Mouse (Mus musculus): ENCODE results near the gene Kat6b. TPM values are rescaled to one million over a fixed set of nuclear protein-coding genes. Genes with fewer than 3 reads are reported as not detected.

The Kat6b gene
- 15.1 and 22.0 TPM in 2 replicates for polyA plus RNA-seq (2014; fragmentation: Nextera tagmentation; extraction: Ambion mirVana)

DNA sequence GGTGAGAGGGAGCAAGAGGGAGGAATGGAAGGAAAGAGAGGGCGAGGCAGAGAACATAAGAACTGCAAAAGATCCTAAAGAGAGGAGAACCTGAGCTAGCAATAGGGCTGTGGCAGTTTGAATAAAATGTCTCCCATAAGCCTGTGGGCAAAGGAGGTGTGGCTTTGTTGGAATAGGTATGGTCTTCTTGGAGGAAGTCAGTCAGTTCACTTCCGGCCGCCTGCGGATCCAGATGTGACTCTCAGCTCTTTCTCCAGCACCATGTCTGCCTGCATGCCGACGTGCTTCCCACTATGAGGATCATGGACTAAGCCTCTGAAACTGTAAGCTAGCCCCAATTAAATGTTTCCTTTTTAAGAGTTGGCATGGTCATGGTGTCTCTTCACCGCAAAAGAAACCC lies at the start of gene Kat6b:
Gene Kat6b (plus strand): TSS at position 204 of the 400 bp plus-strand sequence.
- ATAC-seq (ENCODE audit: low FRiP score, low TSS enrichment), result no peak
- 93% methylated on average over 7 of the region's 7 CpGs for WGBS
- no peak within 1 kb of the TSS for H3K4me3 ChIP-seq (ENCODE audit: low read length)

DNA sequence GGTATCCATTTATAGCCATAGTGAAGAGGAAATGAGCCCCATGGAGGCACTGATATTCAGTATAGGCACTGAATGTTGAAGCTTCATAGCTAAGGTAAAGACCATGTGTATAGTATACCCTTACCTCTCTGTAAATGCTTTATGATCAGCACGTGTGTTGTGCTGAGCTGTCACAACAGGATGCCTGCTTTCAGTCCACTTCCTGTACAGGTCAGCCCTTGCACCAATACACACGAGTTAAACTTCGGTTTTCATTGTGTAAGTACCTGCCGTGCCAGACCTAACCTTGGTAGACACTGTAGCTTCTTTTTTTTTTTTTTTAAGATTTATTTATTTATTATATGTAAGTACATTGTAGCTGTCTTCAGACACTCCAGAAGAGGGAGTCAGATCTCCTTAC lies 47.8 kb upstream of the Kat6b start:
- Histone ChIP-seq H3K9ac (ENCODE audit: low read depth, low read length) (no peak overlapping the region), H3K9me3 (ENCODE audit: control insufficient read depth, low read length) (no peaks in the 10 kb centered on the region), H3K36me3 (ENCODE audit: control insufficient read depth, insufficient read depth, low read length) (no peaks in the 10 kb centered on the region), H3K27me3 (ENCODE audit: control insufficient read depth, insufficient read depth, low read length) (no peaks in the 10 kb centered on the region), H3K4me1 (ENCODE audit: control insufficient read depth, insufficient read depth, low read length) (no peaks in the 10 kb centered on the region; the same call in 1 of the 2 replicates), H3K4me2 (replicated peaks; ENCODE audit: low read depth, low read length) (no peak overlapping the region), H3K4me3 (ENCODE audit: low read length) (no peak overlapping the region), H3K27ac (ENCODE audit: low read depth, low read length) (no peak overlapping the region)
- 73% methylated on average over 4 of the region's 4 CpGs for WGBS
- no peak for ATAC-seq (ENCODE audit: low FRiP score, low TSS enrichment)

More for the DNA sequence above, at the start of gene Kat6b:
- no peaks in the 10 kb centered on the region for H3K36me3 ChIP-seq (ENCODE audit: control insufficient read depth, insufficient read depth, low read length)
- H3K27ac ChIP-seq (ENCODE audit: low read depth, low read length), result no peak within 1 kb of the TSS
- H3K4me2 ChIP-seq (replicated peaks; ENCODE audit: low read depth, low read length), result no peak within 1 kb of the TSS
- no peaks in the 10 kb centered on the region for H3K4me1 ChIP-seq (ENCODE audit: control insufficient read depth, insufficient read depth, low read length)
- no peak within 1 kb of the TSS for H3K9ac ChIP-seq (ENCODE audit: low read depth, low read length)
- no peaks in the 10 kb centered on the region for H3K27me3 ChIP-seq (ENCODE audit: control insufficient read depth, insufficient read depth, low read length)
- no peaks in the 10 kb centered on the region for H3K9me3 ChIP-seq (ENCODE audit: control insufficient read depth, low read length)

DNA sequence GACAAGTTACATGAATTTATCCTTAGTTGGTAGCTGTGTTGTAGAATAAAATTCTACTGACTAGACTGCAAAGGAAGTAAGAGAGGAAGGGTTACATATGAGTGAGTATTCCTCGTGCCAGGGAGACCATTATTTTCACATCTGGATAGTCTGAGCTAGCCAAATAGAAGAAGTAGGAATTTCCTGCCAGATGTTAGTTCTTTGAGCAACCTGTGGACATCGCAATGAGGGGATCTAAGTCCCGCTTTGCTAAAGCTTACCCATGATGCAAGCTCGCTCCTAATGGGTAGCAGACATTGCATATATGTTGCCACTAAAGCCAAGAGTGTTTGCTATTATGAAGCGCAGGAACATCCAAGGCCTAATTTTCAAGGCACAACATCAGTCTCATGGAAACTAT lies 47.2 kb upstream of the Kat6b start:
- H3K9me3 ChIP-seq (ENCODE audit: control insufficient read depth, low read length), result no peaks in the 10 kb centered on the region
- no peak overlapping the region for H3K4me2 ChIP-seq (replicated peaks; ENCODE audit: low read depth, low read length)
- no peaks in the 10 kb centered on the region for H3K27me3 ChIP-seq (ENCODE audit: control insufficient read depth, insufficient read depth, low read length)
- no peak for ATAC-seq (ENCODE audit: low FRiP score, low TSS enrichment)
- no peak overlapping the region for H3K27ac ChIP-seq (ENCODE audit: low read depth, low read length)
- no peak overlapping the region for H3K4me3 ChIP-seq (ENCODE audit: low read length)
- 77% methylated on average over 5 of the region's 5 CpGs for WGBS
- H3K4me1 ChIP-seq (ENCODE audit: control insufficient read depth, insufficient read depth, low read length), result no peaks in the 10 kb centered on the region; the same call in 1 of the 2 replicates
- H3K9ac ChIP-seq (ENCODE audit: low read depth, low read length), result no peak overlapping the region
- no peaks in the 10 kb centered on the region for H3K36me3 ChIP-seq (ENCODE audit: control insufficient read depth, insufficient read depth, low read length)

DNA sequence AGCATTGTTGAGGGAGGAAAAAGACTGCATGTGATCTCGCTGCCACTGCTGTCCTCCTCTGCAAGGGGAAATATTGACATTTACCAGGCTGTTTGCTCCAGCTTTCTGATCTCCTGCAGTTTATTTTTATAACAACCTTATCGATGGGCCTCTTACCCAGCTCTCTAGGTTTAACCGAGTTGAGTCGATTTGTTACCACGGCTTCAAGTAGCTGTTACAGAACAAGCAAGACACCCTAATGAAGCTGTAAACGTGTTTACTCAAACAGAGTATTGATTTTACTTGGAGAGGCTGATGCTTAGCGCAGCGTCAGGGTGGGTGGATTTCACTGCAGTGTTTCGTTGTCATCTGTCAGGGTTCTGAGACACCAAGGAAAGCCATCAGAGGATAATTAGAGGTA lies 46.5 kb upstream of the Kat6b start:
- 39% methylated on average over 9 of the region's 9 CpGs for WGBS
- H3K4me1 ChIP-seq (ENCODE audit: control insufficient read depth, insufficient read depth, low read length), result peaks cover 5% of the 10 kb centered on the region; the same call in 1 of the 2 replicates
- H3K9me3 ChIP-seq (ENCODE audit: control insufficient read depth, low read length), result no peaks in the 10 kb centered on the region
- no peaks in the 10 kb centered on the region for H3K27me3 ChIP-seq (ENCODE audit: control insufficient read depth, insufficient read depth, low read length)
- no peak overlapping the region for H3K4me2 ChIP-seq (replicated peaks; ENCODE audit: low read depth, low read length)
- ATAC-seq (ENCODE audit: low FRiP score, low TSS enrichment), result no peak
- no peak overlapping the region for H3K27ac ChIP-seq (ENCODE audit: low read depth, low read length)
- H3K9ac ChIP-seq (ENCODE audit: low read depth, low read length), result no peak overlapping the region
- H3K4me3 ChIP-seq (ENCODE audit: low read length), result no peak overlapping the region
- no peaks in the 10 kb centered on the region for H3K36me3 ChIP-seq (ENCODE audit: control insufficient read depth, insufficient read depth, low read length)

DNA sequence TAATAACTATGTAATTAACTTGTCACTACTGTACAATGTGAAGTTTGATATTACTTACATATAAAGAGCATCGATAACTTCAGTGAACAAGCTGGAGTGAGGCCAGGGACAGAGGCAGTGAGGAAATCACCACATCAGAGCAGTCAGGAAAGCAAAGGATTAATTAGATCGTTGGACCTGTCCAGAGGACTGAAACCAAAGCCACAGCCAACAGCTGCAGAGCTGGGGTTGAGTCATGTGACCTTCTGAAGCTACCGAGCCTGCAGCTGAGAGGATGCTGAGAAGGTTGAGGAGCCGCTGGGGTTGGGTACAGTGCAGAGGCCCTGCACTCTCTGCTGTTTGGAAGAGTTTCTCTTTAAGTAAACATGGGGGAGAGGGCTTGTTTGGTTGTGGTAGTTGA lies 41.4 kb upstream of the Kat6b start:
- Histone ChIP-seq H3K27me3 (ENCODE audit: control insufficient read depth, insufficient read depth, low read length) (no peaks in the 10 kb centered on the region), H3K36me3 (ENCODE audit: control insufficient read depth, insufficient read depth, low read length) (no peaks in the 10 kb centered on the region), H3K4me1 (ENCODE audit: control insufficient read depth, insufficient read depth, low read length) (peaks cover 18% of the 10 kb centered on the region), H3K27ac (ENCODE audit: low read depth, low read length) (no peak overlapping the region), H3K4me3 (ENCODE audit: low read length) (no peak overlapping the region), H3K9ac (ENCODE audit: low read depth, low read length) (no peak overlapping the region), H3K9me3 (ENCODE audit: control insufficient read depth, low read length) (no peaks in the 10 kb centered on the region), H3K4me2 (replicated peaks; ENCODE audit: low read depth, low read length) (no peak overlapping the region)
- 18% methylated on average over 4 of the region's 4 CpGs for WGBS
- peak; percentile 86 for ATAC-seq (ENCODE audit: low FRiP score, low TSS enrichment)

DNA sequence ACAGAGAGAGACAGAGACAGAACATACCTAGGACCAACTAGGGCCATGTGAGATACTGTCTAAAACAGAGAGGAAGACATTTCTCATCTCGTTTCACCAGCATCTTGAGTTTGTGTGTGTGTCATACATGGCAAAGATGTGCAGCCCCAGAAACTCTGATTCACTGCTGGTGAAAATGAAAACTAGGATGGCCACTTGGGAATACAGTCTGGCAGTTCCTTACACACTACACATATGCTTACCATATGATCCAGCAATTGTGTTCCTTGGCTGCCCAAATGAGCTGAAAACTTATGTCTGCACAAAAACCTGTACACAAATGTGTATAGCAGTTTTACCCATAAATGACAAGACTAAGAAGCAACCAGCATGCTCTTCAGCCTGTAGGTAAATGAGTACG lies 40.7 kb upstream of the Kat6b start:
- Histone ChIP-seq H3K4me1 (ENCODE audit: control insufficient read depth, insufficient read depth, low read length) (peaks cover 18% of the 10 kb centered on the region; the same call in 1 of the 2 replicates), H3K4me2 (replicated peaks; ENCODE audit: low read depth, low read length) (no peak overlapping the region), H3K9ac (ENCODE audit: low read depth, low read length) (no peak overlapping the region), H3K9me3 (ENCODE audit: control insufficient read depth, low read length) (no peaks in the 10 kb centered on the region), H3K36me3 (ENCODE audit: control insufficient read depth, insufficient read depth, low read length) (no peaks in the 10 kb centered on the region), H3K4me3 (ENCODE audit: low read length) (no peak overlapping the region), H3K27me3 (ENCODE audit: control insufficient read depth, insufficient read depth, low read length) (no peaks in the 10 kb centered on the region), H3K27ac (ENCODE audit: low read depth, low read length) (no peak overlapping the region)
- WGBS, result 95% methylated on average over 2 of the region's 2 CpGs
- no peak for ATAC-seq (ENCODE audit: low FRiP score, low TSS enrichment)

DNA sequence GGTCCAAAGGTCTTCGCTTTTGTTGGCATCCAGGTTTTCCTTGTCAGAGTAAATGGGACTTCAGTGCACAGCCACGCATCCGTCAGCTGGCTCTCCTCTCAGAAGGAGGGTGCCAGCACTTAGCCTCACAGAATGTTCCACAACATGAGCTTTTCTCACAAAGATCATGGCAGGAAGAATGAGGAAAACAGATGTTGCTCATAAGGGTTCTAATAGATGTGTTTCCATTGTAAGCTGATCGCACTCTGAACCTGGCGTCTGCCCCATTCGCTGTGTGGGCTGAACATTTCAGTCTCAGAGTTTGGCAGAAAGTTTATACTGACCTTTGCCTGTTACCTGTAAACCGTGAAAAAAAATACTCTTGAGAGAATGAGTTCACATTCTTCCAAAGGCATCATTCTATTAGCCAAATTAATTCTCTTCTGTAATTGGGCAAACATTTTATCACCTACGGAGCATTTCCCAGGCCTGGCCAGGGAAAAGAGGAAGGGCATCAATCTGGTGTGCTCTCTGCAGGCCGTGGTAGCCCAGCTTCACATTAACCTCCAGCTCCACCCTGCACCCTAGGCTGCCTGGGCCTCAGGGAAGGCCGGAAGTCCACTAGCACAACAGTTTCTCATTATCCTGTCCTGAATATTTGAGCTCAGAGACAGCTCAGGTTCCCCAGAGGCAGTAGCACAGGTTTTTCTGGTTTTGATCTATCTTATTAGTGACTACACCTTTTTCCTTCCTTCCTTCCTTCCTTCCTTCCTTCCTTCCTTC lies 39.3 kb upstream of the Kat6b start:
- Histone ChIP-seq H3K4me1 (ENCODE audit: control insufficient read depth, insufficient read depth, low read length) (peaks cover 18% of the 10 kb centered on the region; the same call in 1 of the 2 replicates), H3K4me2 (replicated peaks; ENCODE audit: low read depth, low read length) (no peak overlapping the region), H3K36me3 (ENCODE audit: control insufficient read depth, insufficient read depth, low read length) (no peaks in the 10 kb centered on the region), H3K27ac (ENCODE audit: low read depth, low read length) (no peak overlapping the region), H3K9me3 (ENCODE audit: control insufficient read depth, low read length) (no peaks in the 10 kb centered on the region), H3K27me3 (ENCODE audit: control insufficient read depth, insufficient read depth, low read length) (no peaks in the 10 kb centered on the region), H3K4me3 (ENCODE audit: low read length) (no peak overlapping the region), H3K9ac (ENCODE audit: low read depth, low read length) (no peak overlapping the region)
- WGBS, result 32% methylated on average over 10 of the region's 10 CpGs
- ATAC-seq (ENCODE audit: low FRiP score, low TSS enrichment), result peak; percentile 72

DNA sequence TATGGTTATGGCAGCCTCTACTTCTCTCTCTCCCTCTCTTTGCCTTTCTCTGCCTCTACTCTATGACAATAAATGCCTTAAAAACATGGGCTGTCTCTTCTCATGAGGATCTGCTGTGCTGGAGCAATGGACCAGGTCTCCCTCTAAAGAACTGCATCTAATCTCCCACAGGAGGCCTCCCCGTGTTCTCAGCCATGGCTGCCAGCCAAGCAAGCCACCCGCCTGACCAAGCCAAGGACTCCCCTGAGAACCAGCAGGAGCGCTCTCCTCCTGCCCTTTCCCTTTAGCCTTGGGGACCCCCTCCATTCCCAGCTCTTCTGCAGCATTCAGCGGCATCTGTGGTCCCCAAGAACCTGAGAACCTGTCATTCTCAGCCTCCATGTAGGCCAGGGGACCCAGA lies 28.7 kb upstream of the Kat6b start:
- 68% methylated on average over 4 of the region's 4 CpGs for WGBS
- no peak overlapping the region for H3K9ac ChIP-seq (ENCODE audit: low read depth, low read length)

DNA sequence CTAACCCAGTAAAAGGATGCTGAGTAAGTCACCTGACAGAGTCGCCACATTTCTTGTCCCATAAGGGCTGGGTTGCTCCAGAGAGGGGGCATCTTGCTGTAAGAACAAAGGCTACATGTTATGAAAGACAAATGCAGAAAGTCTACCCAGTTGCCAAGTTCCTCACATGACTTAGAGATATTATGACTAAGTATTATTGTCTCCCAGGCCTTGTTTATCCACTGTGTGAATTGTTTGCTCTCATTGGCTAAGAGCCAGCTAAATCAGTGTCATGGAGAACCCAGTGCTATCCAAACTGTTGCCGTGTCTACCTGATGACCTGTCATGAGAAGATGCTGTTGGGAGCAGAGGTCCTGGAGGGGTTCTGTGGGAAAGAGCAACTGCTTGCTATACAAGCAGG lies 27.3 kb upstream of the Kat6b start:
- no peaks in the 10 kb centered on the region for H3K9me3 ChIP-seq (ENCODE audit: control insufficient read depth, low read length)
- no peaks in the 10 kb centered on the region for H3K27me3 ChIP-seq (ENCODE audit: control insufficient read depth, insufficient read depth, low read length)
- H3K4me1 ChIP-seq (ENCODE audit: control insufficient read depth, insufficient read depth, low read length), result no peaks in the 10 kb centered on the region
- H3K27ac ChIP-seq (ENCODE audit: low read depth, low read length), result no peak overlapping the region
- H3K4me3 ChIP-seq (ENCODE audit: low read length), result no peak overlapping the region
- H3K9ac ChIP-seq (ENCODE audit: low read depth, low read length), result no peak overlapping the region
- H3K36me3 ChIP-seq (ENCODE audit: control insufficient read depth, insufficient read depth, low read length), result no peaks in the 10 kb centered on the region
- ATAC-seq (ENCODE audit: low FRiP score, low TSS enrichment), result no peak
- 89% methylated on average over 2 of the region's 2 CpGs for WGBS
- H3K4me2 ChIP-seq (replicated peaks; ENCODE audit: low read depth, low read length), result no peak overlapping the region

More for the DNA sequence above, 28.7 kb upstream of the Kat6b start:
- H3K4me2 ChIP-seq (replicated peaks; ENCODE audit: low read depth, low read length), result no peak overlapping the region
- H3K9me3 ChIP-seq (ENCODE audit: control insufficient read depth, low read length), result no peaks in the 10 kb centered on the region
- no peak overlapping the region for H3K27ac ChIP-seq (ENCODE audit: low read depth, low read length)
- no peaks in the 10 kb centered on the region for H3K27me3 ChIP-seq (ENCODE audit: control insufficient read depth, insufficient read depth, low read length)
- H3K4me3 ChIP-seq (ENCODE audit: low read length), result no peak overlapping the region
- no peaks in the 10 kb centered on the region for H3K36me3 ChIP-seq (ENCODE audit: control insufficient read depth, insufficient read depth, low read length)
- H3K4me1 ChIP-seq (ENCODE audit: control insufficient read depth, insufficient read depth, low read length), result no peaks in the 10 kb centered on the region
- no peak for ATAC-seq (ENCODE audit: low FRiP score, low TSS enrichment)

All from kidney, embryonic 14.5 days (tissue).